Mouse (Mus musculus) MEL (cell line): ENCODE data around the gene Prkag2.

Experiments
- CHD1 ChIP-seq: IDR thresholded peaks from 2 replicates; pipeline ENCODE4 v1.6.1; 2012; ENCODE audit warnings: low read depth, mild to moderate bottlenecking, inconsistent platforms, low read length, improper control_type of control experiment
- CTCF ChIP-seq, 3 experiments: IDR thresholded peaks in 2 of 3; conservative IDR thresholded peaks in 1 of 3; 2 replicates each; pipeline ENCODE4 v1.5.1; 2011 to 2012; ENCODE audit warnings: low read length in 3 of 3, low read depth in 2 of 3, mild to moderate bottlenecking in 2 of 3, improper control_type of control experiment in 1 of 3, inconsistent platforms in 1 of 3, mixed read lengths in 1 of 3, moderate library complexity in 1 of 3; ENCODE audit not compliant: control insufficient read depth in 1 of 3, insufficient read depth in 1 of 3, poor library complexity in 1 of 3, severe bottlenecking in 1 of 3
- GABPA ChIP-seq: IDR thresholded peaks from 2 replicates; pipeline ENCODE4 v1.6.1; 2012; ENCODE audit warnings: low read depth, mild to moderate bottlenecking, inconsistent platforms, low read length, improper control_type of control experiment, moderate library complexity
- GATA1 ChIP-seq: IDR thresholded peaks from 2 replicates; pipeline ENCODE4 v1.6.1; 2011; ENCODE audit warnings: low read depth, low read length, improper control_type of control experiment
- MAX ChIP-seq: IDR thresholded peaks from 2 replicates; pipeline ENCODE4 v1.6.1; 2011; ENCODE audit warnings: low read length, improper control_type of control experiment
- POLR2A ChIP-seq, 2 experiments: IDR thresholded peaks; 2 replicates each; pipeline ENCODE4 v1.6.1; 2011 to 2012; ENCODE audit warnings: low read length in 2 of 2, mild to moderate bottlenecking in 2 of 2, control low read depth in 1 of 2, improper control_type of control experiment in 1 of 2, low read depth in 1 of 2, moderate library complexity in 1 of 2; ENCODE audit not compliant: control insufficient read depth in 1 of 2, insufficient read depth in 1 of 2, poor library complexity in 1 of 2
- POLR2AphosphoS2 ChIP-seq: IDR thresholded peaks from 2 replicates; pipeline ENCODE4 v1.6.1; 2011; ENCODE audit warnings: low read length, improper control_type of control experiment
- RAD21 ChIP-seq: IDR thresholded peaks from 2 replicates; pipeline ENCODE4 v1.6.1; 2011; ENCODE audit warnings: mild to moderate bottlenecking, low read depth, low read length, improper control_type of control experiment
- SIN3A ChIP-seq: IDR thresholded peaks from 2 replicates; pipeline ENCODE4 v1.6.1; 2012; ENCODE audit warnings: low read length, improper control_type of control experiment, inconsistent platforms
- TAL1 ChIP-seq: IDR thresholded peaks from 2 replicates; pipeline ENCODE4 v1.6.1; 2012; ENCODE audit warnings: mild to moderate bottlenecking, inconsistent platforms, low read length, moderate library complexity, mixed read lengths
- TBP ChIP-seq: IDR thresholded peaks from 2 replicates; pipeline ENCODE4 v1.8.0; 2011; ENCODE audit warnings: low read depth, low read length, improper control_type of control experiment
- USF2 ChIP-seq, 2 experiments: IDR thresholded peaks; 2 replicates each; pipeline ENCODE4 v1.6.1; 2011 to 2012; ENCODE audit warnings: improper control_type of control experiment in 2 of 2, low read length in 2 of 2, borderline replicate concordance in 1 of 2, inconsistent platforms in 1 of 2, low read depth in 1 of 2, mild to moderate bottlenecking in 1 of 2; ENCODE audit not compliant: insufficient read depth in 1 of 2
- ZC3H11A ChIP-seq: IDR thresholded peaks from 2 replicates; pipeline ENCODE4 v1.6.1; 2012; ENCODE audit warnings: low read depth, mild to moderate bottlenecking, inconsistent platforms, low read length, improper control_type of control experiment
- ZNF384 ChIP-seq: IDR thresholded peaks from 2 replicates; pipeline ENCODE4 v1.6.1; 2012; ENCODE audit warnings: low read depth, mild to moderate bottlenecking, inconsistent platforms, low read length, improper control_type of control experiment

- no peak for TF ChIP-seq ZNF384
- no peak for TF ChIP-seq TAL1
- no peak for TF ChIP-seq MAX
- TF ChIP-seq POLR2AphosphoS2, result no peak
- no peak for TF ChIP-seq GATA1
- no peak for TF ChIP-seq USF2 (IDR thresholded peaks at IDR 0.05; ENCODE audit: borderline replicate concordance in 1 of 2, insufficient read depth in 1 of 2, low read depth in 1 of 2, low read length in 2 of 2)
- no peak for TF ChIP-seq ZC3H11A
- no peak for TF ChIP-seq CTCF (IDR thresholded peaks at IDR 0.05 in 2 of 3, conservative IDR thresholded peaks at IDR 0.05 in 1 of 3; ENCODE audit: control insufficient read depth in 1 of 3, insufficient read depth in 1 of 3, low read depth in 2 of 3, low read length in 3 of 3, poor library complexity in 1 of 3, severe bottlenecking in 1 of 3)
- TF ChIP-seq GABPA, result no peak
- TF ChIP-seq POLR2A (IDR thresholded peaks at IDR 0.05; ENCODE audit: control insufficient read depth in 1 of 2, insufficient read depth in 1 of 2, low read depth in 1 of 2, low read length in 2 of 2, poor library complexity in 1 of 2), result no peak
- no peak for TF ChIP-seq RAD21
- no peak for TF ChIP-seq TBP
- no peak for TF ChIP-seq SIN3A
- TF ChIP-seq CHD1, result no peak
Measured at GRCm38 (mm10) chr5:25097891-25098290, 2.6 kb downstream of the Prkag2 start.
